Mouse (Mus musculus) thymus, adult 2 months (tissue): ENCODE data around the gene Mfsd9.

Source experiments
- CTCF ChIP-seq: fragments of 200-500 bp; IDR thresholded peaks from 2 replicates; pipeline ENCODE4 v1.5.1; 2012; ENCODE audit warnings: mild to moderate bottlenecking, control low read depth, low read length, moderate library complexity, borderline replicate concordance; ENCODE audit not compliant: control insufficient read depth, poor library complexity, insufficient read depth; ENCODE audit errors: extremely low read depth
- POLR2A ChIP-seq: fragments of 200-500 bp; IDR thresholded peaks from 2 replicates; pipeline ENCODE4 v1.6.1; 2012; ENCODE audit warnings: mild to moderate bottlenecking, low read length, control low read depth, moderate library complexity; ENCODE audit not compliant: control insufficient read depth, poor library complexity, insufficient read depth; ENCODE audit errors: extremely low read depth

- no peak for TF ChIP-seq CTCF
- no peak for TF ChIP-seq POLR2A
Measured at GRCm38 (mm10) chr1:40824517-40824916, 34.0 kb upstream of the Mfsd9 start.
